Mouse (Mus musculus) left cerebral cortex, adult 18-20 months (tissue): ENCODE measurements at regions not wholly inside any gene's neighbourhood (a gene's known extent, or its start where the extent isn't known, plus 50 kb on each side); places are given as distances from the start of the nearest gene placed in this dataset.

ENCODE experiments used
- DNase-seq, 2 experiments: peaks; one replicate each; pipeline ENCODE4 v3.0.0; 2021 to 2022; ENCODE audit warnings: low spot score in 2 of 2, mixed read lengths in 1 of 2

GRCm38 (mm10) chr4:89361316-89361715, 50.5 kb upstream of the Cdkn2b start:
- no peak for DNase-seq
